21 mouse cellular contexts compared by ENCODE assay signal in genomic region chr16:37525121-37525520, GRCm38 (mm10). TPM values are rescaled to one million over a fixed set of nuclear protein-coding genes. Genes with fewer than 3 reads are reported as not detected.
"Had no signal": no experiment of that assay in that cellular context is flagged by ENCODE, and none has a peak within 500 bp of the region (broad histone marks: within the 10 kb centered on the region; RNA-seq: fewer than 3 reads in every experiment).

No protein-coding gene starts in this region.

- DNase-seq: lung, embryonic 14.5 days; lung, postnatal 10 days; lung, postnatal 4 days; midbrain, embryonic 14.5 days; retina, postnatal 1 day; right cerebral cortex, adult 18-20 months; right cerebral cortex, postnatal 25 days; right cerebral cortex, postnatal 4 days; spleen, adult 18-20 months; thymus, adult 18-20 months; thymus, postnatal 14 days; thymus, postnatal 36 days had no signal

- H3K4me1 ChIP-seq: midbrain, embryonic 12.5 days; neural tube, embryonic 13.5 days had no signal

- H3K9me3 ChIP-seq: neural tube, embryonic 13.5 days; neural tube, embryonic 15.5 days had no signal

- H3K9ac ChIP-seq: lung, embryonic 14.5 days; midbrain, embryonic 12.5 days; neural tube, embryonic 13.5 days; neural tube, embryonic 15.5 days had no signal

- H3K4me2 ChIP-seq: lung, embryonic 14.5 days; midbrain, embryonic 12.5 days; neural tube, embryonic 13.5 days; neural tube, embryonic 15.5 days had no signal

- ATAC-seq: midbrain, embryonic 16.5 days had no signal

- H3K27me3 ChIP-seq: midbrain, embryonic 12.5 days; neural tube, embryonic 13.5 days; neural tube, embryonic 15.5 days had no signal

- H3K4me3 ChIP-seq: midbrain, embryonic 10.5 days; midbrain, embryonic 12.5 days; myocyte; neural tube, embryonic 13.5 days; neural tube, embryonic 15.5 days had no signal

- H3K27ac ChIP-seq: midbrain, embryonic 10.5 days; midbrain, embryonic 12.5 days; neural tube, embryonic 13.5 days; neural tube, embryonic 15.5 days had no signal

RNA-seq across cellular contexts. Expression of gene Hgd, which starts 54.8 kb away (rescaled TPM):
- total RNA-seq: megakaryocyte, adult 5-6 weeks; megakaryocyte-erythroid progenitor cell, adult 5-6 weeks had no signal
- polyA plus RNA-seq: midbrain, embryonic 12.5 days; stomach, embryonic 14.5 days had no signal
